Mouse (Mus musculus) embryonic facial prominence, embryonic 12.5 days (tissue): ENCODE measurements at regions not wholly inside any gene's neighbourhood (a gene's known extent, or its start where the extent isn't known, plus 50 kb on each side); places are given as distances from the start of the nearest gene placed in this dataset.

Experiments
- ATAC-seq: fragments of 200-750 bp; cut with Nextera tagmentation; 2 replicates; pipeline ENCODE4 v1.8.0; 2017; ENCODE audit not compliant: insufficient number of reproducible peaks, insufficient read depth, low FRiP score, low TSS enrichment
- H3K27ac ChIP-seq: fragments of 300-500 bp; sonication (generic); 2 replicates; pipeline ENCODE4 v1.5.1; 2016; ENCODE audit warnings: mild to moderate bottlenecking
- H3K27me3 ChIP-seq: fragments of 300-500 bp; sonication (generic); 2 replicates; pipeline ENCODE4 v1.6.1; 2016; ENCODE audit warnings: mild to moderate bottlenecking, moderate library complexity
- H3K36me3 ChIP-seq: fragments of 300-500 bp; sonication (generic); 2 replicates; pipeline ENCODE4 v1.6.1; 2016; ENCODE audit warnings: mild to moderate bottlenecking
- H3K4me1 ChIP-seq: fragments of 300-500 bp; sonication (generic); 2 replicates; pipeline ENCODE4 v1.6.1; 2016
- H3K4me2 ChIP-seq: fragments of 300-500 bp; sonication (generic); replicated peaks from 2 replicates; pipeline ENCODE4 v1.6.1; 2016; ENCODE audit warnings: mild to moderate bottlenecking, moderate library complexity
- H3K4me3 ChIP-seq: fragments of 300-500 bp; sonication (generic); 2 replicates; pipeline ENCODE4 v1.5.1; 2016; ENCODE audit warnings: mild to moderate bottlenecking
- H3K9ac ChIP-seq: fragments of 300-500 bp; sonication (generic); 2 replicates; pipeline ENCODE4 v1.6.1; 2016; ENCODE audit warnings: mild to moderate bottlenecking, moderate library complexity
- H3K9me3 ChIP-seq: fragments of 300-500 bp; sonication (generic); 2 replicates; pipeline ENCODE4 v1.6.1; 2016; ENCODE audit warnings: mild to moderate bottlenecking, moderate library complexity
- WGBS: fragments of 180-500 bp; shearing (Covaris S2); methylation state at CpG from one replicate; pipeline ENCODE4 v1.1.7; 2016; 5-methylcytosine and 5-hydroxymethylcytosine counted together

GRCm38 (mm10) chr17:68134373-68134772 lies 130.5 kb upstream of the Arhgap28 start:
- no peak overlapping the region for H3K4me2 ChIP-seq
- WGBS: 71% methylated on average over 10 of the region's 10 CpGs
- no peaks in the 10 kb centered on the region for H3K36me3 ChIP-seq
- no peaks in the 10 kb centered on the region for H3K9me3 ChIP-seq
- H3K9ac ChIP-seq: no peak overlapping the region
- no peak for ATAC-seq
- H3K4me1 ChIP-seq: peaks cover 3% of the 10 kb centered on the region; the same call in 1 of the 2 replicates
- no peak overlapping the region for H3K4me3 ChIP-seq
- H3K27ac ChIP-seq: no peak overlapping the region
- H3K27me3 ChIP-seq: no peaks in the 10 kb centered on the region

GRCm38 (mm10) chr17:68135436-68135835 lies 131.5 kb upstream of the Arhgap28 start:
- no peak for ATAC-seq
- 47% methylated on average over 5 of the region's 5 CpGs for WGBS
- Histone ChIP-seq H3K4me1 (peaks cover 3% of the 10 kb centered on the region; the same call in 1 of the 2 replicates), H3K4me3 (no peak overlapping the region), H3K27ac (no peak overlapping the region), H3K27me3 (no peaks in the 10 kb centered on the region), H3K9me3 (no peaks in the 10 kb centered on the region), H3K36me3 (no peaks in the 10 kb centered on the region), H3K4me2 (no peak overlapping the region), H3K9ac (no peak overlapping the region)

GRCm38 (mm10) chr17:68143307-68143706 lies 130.3 kb upstream of the L3mbtl4 start:
- H3K4me3 ChIP-seq: no peak overlapping the region
- no peak for ATAC-seq
- H3K36me3 ChIP-seq: no peaks in the 10 kb centered on the region
- no peak overlapping the region for H3K4me2 ChIP-seq
- no peak overlapping the region for H3K9ac ChIP-seq
- no peaks in the 10 kb centered on the region for H3K9me3 ChIP-seq
- WGBS: 90% methylated on average over 7 of the region's 7 CpGs
- no peak overlapping the region for H3K27ac ChIP-seq
- no peaks in the 10 kb centered on the region for H3K27me3 ChIP-seq
- no peaks in the 10 kb centered on the region for H3K4me1 ChIP-seq

GRCm38 (mm10) chr17:68149237-68149792 lies 124.3 kb upstream of the L3mbtl4 start:
- H3K27me3 ChIP-seq: no peaks in the 10 kb centered on the region
- no peak overlapping the region for H3K4me3 ChIP-seq
- H3K9ac ChIP-seq: no peak overlapping the region
- H3K4me2 ChIP-seq: no peak overlapping the region
- H3K36me3 ChIP-seq: no peaks in the 10 kb centered on the region
- 91% methylated on average over 10 of the region's 10 CpGs for WGBS
- H3K4me1 ChIP-seq: no peaks in the 10 kb centered on the region
- no peak overlapping the region for H3K27ac ChIP-seq
- ATAC-seq: no peak
- no peaks in the 10 kb centered on the region for H3K9me3 ChIP-seq

GRCm38 (mm10) chr17:68152438-68153120 lies 121.0 kb upstream of the L3mbtl4 start:
- no peak overlapping the region for H3K9ac ChIP-seq
- H3K4me2 ChIP-seq: no peak overlapping the region
- 0 out of 2 replicates have a peak, but pooled peaks cover 4% of the 10 kb centered on the region for H3K9me3 ChIP-seq
- no peaks in the 10 kb centered on the region for H3K27me3 ChIP-seq
- no peaks in the 10 kb centered on the region for H3K36me3 ChIP-seq
- no peak overlapping the region for H3K27ac ChIP-seq
- WGBS: 92% methylated on average over 11 of the region's 11 CpGs
- H3K4me1 ChIP-seq: no peaks in the 10 kb centered on the region
- no peak overlapping the region for H3K4me3 ChIP-seq
- no peak for ATAC-seq

- H3K4me2 ChIP-seq: no peak overlapping the region
- H3K9ac ChIP-seq: no peak overlapping the region
- H3K4me1 ChIP-seq: peaks cover 13% of the 10 kb centered on the region; the same call in 1 of the 2 replicates
- ATAC-seq: no peak
- 0 out of 2 replicates have a peak, but pooled peaks cover 4% of the 10 kb centered on the region for H3K9me3 ChIP-seq
- H3K4me3 ChIP-seq: no peak overlapping the region
- no peaks in the 10 kb centered on the region for H3K36me3 ChIP-seq
- no peaks in the 10 kb centered on the region for H3K27me3 ChIP-seq
- H3K27ac ChIP-seq: no peak overlapping the region
- WGBS: 75% methylated on average over 4 of the region's 4 CpGs
These were observed 118.7 kb upstream of the L3mbtl4 start for GRCm38 (mm10) chr17:68154879-68155278.

- Histone ChIP-seq H3K27me3 (no peaks in the 10 kb centered on the region), H3K36me3 (no peaks in the 10 kb centered on the region), H3K9ac (no peak overlapping the region), H3K4me3 (no peak overlapping the region), H3K9me3 (0 out of 2 replicates have a peak, but pooled peaks cover 4% of the 10 kb centered on the region), H3K4me1 (peaks cover 13% of the 10 kb centered on the region; the same call in 1 of the 2 replicates), H3K4me2 (0 out of 2 replicates have a peak overlapping the region, but pooled peaks have one; percentile 4), H3K27ac (peak overlapping the region; percentile 80)
- 32% methylated on average over 13 of the region's 13 CpGs for WGBS
- no peak for ATAC-seq
These were observed 115.4 kb upstream of the L3mbtl4 start for GRCm38 (mm10) chr17:68158172-68158651.

- 0 out of 2 replicates have a peak, but pooled peaks cover 4% of the 10 kb centered on the region for H3K9me3 ChIP-seq
- no peaks in the 10 kb centered on the region for H3K27me3 ChIP-seq
- no peak for ATAC-seq
- H3K4me1 ChIP-seq: peaks cover 35% of the 10 kb centered on the region
- 80% methylated on average over 2 of the region's 2 CpGs for WGBS
- H3K4me3 ChIP-seq: no peak overlapping the region
- H3K9ac ChIP-seq: no peak overlapping the region
- H3K4me2 ChIP-seq: no peak overlapping the region
- no peaks in the 10 kb centered on the region for H3K36me3 ChIP-seq
- no peak overlapping the region for H3K27ac ChIP-seq
These were observed 112.5 kb upstream of the L3mbtl4 start for GRCm38 (mm10) chr17:68161107-68161506.

- 17% methylated on average over 4 of the region's 4 CpGs for WGBS
- no peaks in the 10 kb centered on the region for H3K36me3 ChIP-seq
- H3K4me2 ChIP-seq: no peak overlapping the region
- H3K9ac ChIP-seq: no peak overlapping the region
- peak overlapping the region; percentile 51 for H3K27ac ChIP-seq
- no peak overlapping the region for H3K4me3 ChIP-seq
- H3K27me3 ChIP-seq: no peaks in the 10 kb centered on the region
- peaks cover 32% of the 10 kb centered on the region for H3K4me1 ChIP-seq
- no peak; the same call in 1 of the 2 replicates for ATAC-seq
- no peaks in the 10 kb centered on the region for H3K9me3 ChIP-seq
These were observed 110.1 kb upstream of the L3mbtl4 start for GRCm38 (mm10) chr17:68163545-68163944.

GRCm38 (mm10) chr17:68164666-68165065 lies 108.9 kb upstream of the L3mbtl4 start:
- Histone ChIP-seq H3K36me3 (no peaks in the 10 kb centered on the region), H3K4me1 (peaks cover 28% of the 10 kb centered on the region), H3K4me3 (no peak overlapping the region), H3K9ac (no peak overlapping the region), H3K4me2 (no peak overlapping the region), H3K9me3 (no peaks in the 10 kb centered on the region), H3K27ac (peak overlapping the region; percentile 37), H3K27me3 (no peaks in the 10 kb centered on the region)
- WGBS: 71% methylated on average over 2 of the region's 2 CpGs
- no peak for ATAC-seq

- Histone ChIP-seq H3K4me1 (peaks cover 28% of the 10 kb centered on the region), H3K9ac (no peak overlapping the region), H3K27ac (peak overlapping the region; percentile 37), H3K4me2 (no peak overlapping the region), H3K36me3 (no peaks in the 10 kb centered on the region), H3K9me3 (no peaks in the 10 kb centered on the region), H3K4me3 (no peak overlapping the region), H3K27me3 (no peaks in the 10 kb centered on the region)
- WGBS: 34% methylated on average over 15 of the region's 15 CpGs
- ATAC-seq: no peak
These were observed 108.3 kb upstream of the L3mbtl4 start for GRCm38 (mm10) chr17:68165171-68165825.

GRCm38 (mm10) chr17:68166397-68166796 lies 107.2 kb upstream of the L3mbtl4 start:
- Histone ChIP-seq H3K9me3 (no peaks in the 10 kb centered on the region), H3K4me2 (no peak overlapping the region), H3K4me3 (no peak overlapping the region), H3K36me3 (no peaks in the 10 kb centered on the region), H3K9ac (no peak overlapping the region), H3K4me1 (peaks cover 28% of the 10 kb centered on the region), H3K27ac (peak overlapping the region; percentile 46; the same call in 1 of the 2 replicates), H3K27me3 (no peaks in the 10 kb centered on the region)
- 75% methylated on average over 4 of the region's 4 CpGs for WGBS
- no peak for ATAC-seq
